Mouse (Mus musculus) lung, postnatal 0 days (tissue): ENCODE data around the gene Znrf3.

Source experiments
- CTCF ChIP-seq: IDR thresholded peaks from 2 replicates; pipeline ENCODE4 v1.5.1; 2016; ENCODE audit warnings: antibody characterized with exemption, mild to moderate bottlenecking
- EP300 ChIP-seq: IDR thresholded peaks from 2 replicates; pipeline ENCODE4 v1.6.1; 2016; ENCODE audit warnings: antibody characterized with exemption, mild to moderate bottlenecking, control low read depth

GRCm38 (mm10) chr11:5404180-5404579, 40.5 kb downstream of the Znrf3 start:
- TF ChIP-seq CTCF (no peak), EP300 (no peak)
